Comparison of ENCODE assay signal across 9 mouse cellular contexts in the genomic region with DNA sequence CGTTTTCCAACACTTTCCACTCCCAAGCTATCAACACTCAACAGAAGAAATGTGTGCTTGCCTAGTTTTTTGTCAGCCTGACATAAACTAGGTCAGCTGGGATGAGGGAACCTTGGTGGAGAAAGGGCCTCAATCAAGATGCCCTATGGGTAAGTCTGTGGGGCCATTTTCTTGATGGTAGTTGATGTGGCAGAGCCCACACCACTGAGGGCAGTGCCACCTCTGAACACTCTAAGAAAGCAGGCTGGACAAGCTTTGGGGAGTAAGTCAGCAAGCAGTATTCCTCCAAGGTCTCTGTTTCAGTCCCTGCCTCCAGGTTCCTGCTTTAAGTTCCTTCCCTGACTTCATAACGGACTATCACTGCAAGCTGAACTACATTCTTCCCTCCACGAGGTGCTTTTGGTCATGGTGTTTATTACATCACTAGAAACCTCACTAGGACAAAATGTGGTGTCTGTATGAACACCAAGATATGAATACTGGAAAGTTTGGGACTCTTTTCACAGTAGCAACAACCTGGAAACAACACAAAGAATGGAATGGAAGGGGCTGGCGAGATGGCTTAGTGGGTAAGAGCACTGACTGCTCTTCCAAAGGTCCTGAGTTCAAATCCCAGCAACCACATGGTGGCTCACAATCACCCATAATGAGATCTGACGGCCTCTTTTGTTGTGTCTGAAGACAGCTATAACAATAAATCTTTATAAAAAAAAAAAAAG. TPM values are rescaled to one million over a fixed set of nuclear protein-coding genes. Genes with fewer than 3 reads are reported as not detected.
DNase-seq lines count a peak whose midpoint lies in the region; ATAC-seq and TF ChIP-seq lines count a peak whose summit lies in the region.
"Had no signal": no experiment of that assay in that cellular context is flagged by ENCODE, and none has a peak within 500 bp of the region (broad histone marks: within the 10 kb centered on the region; RNA-seq: fewer than 3 reads in every experiment).

No protein-coding gene starts in this region.

- peak overlapping the region; percentile 61 for H3K4me2 ChIP-seq in forebrain, embryonic 16.5 days (ENCODE audit: low read length)
- peak overlapping the region; percentile 78 for H3K4me2 ChIP-seq in liver, embryonic 14.5 days (ENCODE audit: low read depth)

- H3K36me3 ChIP-seq in forebrain, embryonic 16.5 days (ENCODE audit: control insufficient read depth, insufficient read depth) = no peaks in the 10 kb centered on the region
- no peaks in the 10 kb centered on the region for H3K36me3 ChIP-seq in liver, embryonic 14.5 days (replicated peaks; ENCODE audit: control insufficient read depth, insufficient read depth, low read depth)

- H3K4me1 ChIP-seq in cerebellum, adult 2 months (ENCODE audit: control insufficient read depth, insufficient read depth, low read length) = peaks cover 28% of the 10 kb centered on the region
- peaks cover 33% of the 10 kb centered on the region for H3K4me1 ChIP-seq in forebrain, embryonic 16.5 days (replicated peaks; ENCODE audit: control insufficient read depth, insufficient read depth, low read length)
- H3K4me1 ChIP-seq in liver, embryonic 14.5 days (replicated peaks; ENCODE audit: control insufficient read depth in 2 of 2, insufficient read depth in 2 of 2, low read length in 1 of 2) = peaks cover 6 to 34% of the 10 kb centered on the region in 2 experiments

- DNase-seq in cerebellum, adult 2 months = no peak
- peak; percentile 7 for DNase-seq in CD4-positive helper T cell, adult 2 months (ENCODE audit: low read depth, low spot score)
- DNase-seq in liver, embryonic 14.5 days (ENCODE audit: low read depth in 3 of 3, low spot score in 3 of 3) = no peak
- DNase-seq in frontal cortex, postnatal 10 days (ENCODE audit: low spot score in 2 of 2) = no peak
- DNase-seq in right cerebral cortex, postnatal 10 days (ENCODE audit: low spot score in 2 of 2) = no peak
- no peak for DNase-seq in urinary bladder, postnatal 10 days (ENCODE audit: low spot score)

- no peak for TF ChIP-seq POLR2A in cerebellum, adult 2 months (IDR thresholded peaks at IDR 0.05; ENCODE audit: borderline replicate concordance, insufficient read depth, low read length)

- H3K27ac ChIP-seq in cerebellum, adult 2 months (ENCODE audit: insufficient read depth, low read length) = no peak overlapping the region
- peak overlapping the region; percentile 91 for H3K27ac ChIP-seq in forebrain, embryonic 16.5 days (ENCODE audit: low read length)
- H3K27ac ChIP-seq in liver, embryonic 14.5 days = no peak overlapping the region

- no peaks in the 10 kb centered on the region for H3K27me3 ChIP-seq in cerebellum, adult 2 months (ENCODE audit: control insufficient read depth, insufficient read depth, low read length)
- H3K27me3 ChIP-seq in forebrain, embryonic 16.5 days (replicated peaks; ENCODE audit: control insufficient read depth, insufficient read depth, low read length) = no peaks in the 10 kb centered on the region
- no peaks in the 10 kb centered on the region for H3K27me3 ChIP-seq in liver, embryonic 14.5 days (ENCODE audit: control insufficient read depth, insufficient read depth, low read length)

- no peak for TF ChIP-seq EP300 in liver, embryonic 14.5 days (IDR thresholded peaks at IDR 0.05; ENCODE audit: low read depth)

- no peak for ATAC-seq in cerebellum, adult (ENCODE audit: insufficient number of reproducible peaks, low FRiP score, low TSS enrichment)
- ATAC-seq in forebrain, embryonic 16.5 days = no peak
- no peak for ATAC-seq in liver, embryonic 14.5 days (ENCODE audit: insufficient read depth)

- TF ChIP-seq CTCF in cerebellum, adult 2 months (IDR thresholded peaks at IDR 0.05; ENCODE audit: borderline replicate concordance, insufficient read depth, low read depth, low read length) = no peak
- no peak for TF ChIP-seq CTCF in liver, embryonic 14.5 days (IDR thresholded peaks at IDR 0.05; ENCODE audit: low read depth)

- H3K9ac ChIP-seq in forebrain, embryonic 16.5 days (replicated peaks; ENCODE audit: low read depth, low read length) = no peak overlapping the region
- H3K9ac ChIP-seq in liver, embryonic 14.5 days (replicated peaks) = no peak overlapping the region

- no peaks in the 10 kb centered on the region for H3K9me3 ChIP-seq in forebrain, embryonic 16.5 days (ENCODE audit: control insufficient read depth, low read length)
- no peaks in the 10 kb centered on the region for H3K9me3 ChIP-seq in liver, embryonic 14.5 days (ENCODE audit: control insufficient read depth, low read length)

- 70% methylated on average over 5 of the region's 5 CpGs for WGBS in cerebellum, adult 2 months
- WGBS in forebrain, embryonic 16.5 days = 80% methylated on average over 5 of the region's 5 CpGs
- WGBS in liver, embryonic 14.5 days (ENCODE audit: insufficient replicate concordance) = 62% methylated on average over 5 of the region's 5 CpGs

- H3K4me3 ChIP-seq in cerebellum, adult 2 months (replicated peaks; ENCODE audit: insufficient read depth, low read depth, low read length) = peak overlapping the region; percentile 76
- H3K4me3 ChIP-seq in forebrain, embryonic 16.5 days (replicated peaks; ENCODE audit: low read length) = peak overlapping the region; percentile 77
- peak overlapping the region; percentile 2 to 75; a peak in 2 of 4 replicates for H3K4me3 ChIP-seq in liver, embryonic 14.5 days (ENCODE audit: insufficient read depth in 1 of 2, low read depth in 2 of 2, low read length in 2 of 2)

RNA-seq across cellular contexts. Expression of gene Bcl7c, which starts 0.7 kb away (rescaled TPM):
- polyA plus RNA-seq in cerebellum, adult 2 months (2012; rRNA removed) = 33.3 and 36.1 TPM in 2 replicates
- polyA plus RNA-seq in forebrain, embryonic 16.5 days (2015; fragmentation: Nextera tagmentation; extraction: Ambion mirVana) = 30.6 and 33.8 TPM in 2 replicates
- polyA plus RNA-seq in liver, embryonic 14.5 days (2012; rRNA removed) = 11.6 and 12.5 TPM in 2 replicates
- polyA plus RNA-seq in liver, embryonic 14.5 days (2014; fragmentation: Nextera tagmentation; extraction: Ambion mirVana) = 21.7 and 27.9 TPM in 2 replicates

RNA-seq across cellular contexts. Expression of gene Ctf1, which starts 3.1 kb away (rescaled TPM):
- 6.4 and 6.5 TPM in 2 replicates for polyA plus RNA-seq in cerebellum, adult 2 months (2012; rRNA removed)
- 3.5 and 4.5 TPM in 2 replicates for polyA plus RNA-seq in forebrain, embryonic 16.5 days (2015; fragmentation: Nextera tagmentation; extraction: Ambion mirVana)
- 2.6 and 4.3 TPM in 2 replicates for polyA plus RNA-seq in liver, embryonic 14.5 days (2012; rRNA removed)
- 1.7 and 2.5 TPM in 2 replicates for polyA plus RNA-seq in liver, embryonic 14.5 days (2014; fragmentation: Nextera tagmentation; extraction: Ambion mirVana)

RNA-seq across cellular contexts. Expression of gene Ctf2, which starts 22.5 kb away (rescaled TPM):
- polyA plus RNA-seq in cerebellum, adult 2 months (2012; rRNA removed) = not detected in 2 replicates
- polyA plus RNA-seq in forebrain, embryonic 16.5 days (2015; fragmentation: Nextera tagmentation; extraction: Ambion mirVana) = 0.11 and 0.17 TPM in 2 replicates
- polyA plus RNA-seq in liver, embryonic 14.5 days (2012; rRNA removed) = not detected in 2 replicates
- 0.05 and 0.15 TPM in 2 replicates for polyA plus RNA-seq in liver, embryonic 14.5 days (2014; fragmentation: Nextera tagmentation; extraction: Ambion mirVana)
- polyA plus RNA-seq: brain, embryonic 14.5 days had no signal

RNA-seq across cellular contexts. Expression of gene Fbxl19, which starts 34.9 kb away (rescaled TPM):
- 35.2 and 37.8 TPM in 2 replicates for polyA plus RNA-seq in cerebellum, adult 2 months (2012; rRNA removed)
- 8.0 and 8.4 TPM in 2 replicates for polyA plus RNA-seq in forebrain, embryonic 16.5 days (2015; fragmentation: Nextera tagmentation; extraction: Ambion mirVana)
- 10.8 and 11.3 TPM in 2 replicates for polyA plus RNA-seq in liver, embryonic 14.5 days (2012; rRNA removed)
- polyA plus RNA-seq in liver, embryonic 14.5 days (2014; fragmentation: Nextera tagmentation; extraction: Ambion mirVana) = 0.85 and 1.1 TPM in 2 replicates
